Mouse (Mus musculus) thymus, adult 2 months (tissue): ENCODE measurements around the gene Slc44a3. TPM values are rescaled to one million over a fixed set of nuclear protein-coding genes. Genes with fewer than 3 reads are reported as not detected.

ENCODE experiments used
- DNase-seq: peaks from one replicate; pipeline ENCODE4 v3.0.0; 2021
- H3K27ac ChIP-seq: fragments of 200-500 bp; 2 replicates; pipeline ENCODE4 v1.5.1; 2012; ENCODE audit warnings: low read length, control low read depth; ENCODE audit not compliant: control insufficient read depth, insufficient read depth
- H3K27me3 ChIP-seq: fragments of 200-500 bp; 2 replicates; pipeline ENCODE4 v1.6.1; 2012; ENCODE audit warnings: mild to moderate bottlenecking, low read length, moderate library complexity, mixed read lengths; ENCODE audit not compliant: control insufficient read depth, insufficient read depth
- H3K36me3 ChIP-seq: fragments of 200-500 bp; 2 replicates; pipeline ENCODE4 v1.6.1; 2012; ENCODE audit warnings: mild to moderate bottlenecking, low read length, moderate library complexity; ENCODE audit not compliant: control insufficient read depth, insufficient read depth
- H3K4me1 ChIP-seq: fragments of 200-500 bp; replicated peaks from 2 replicates; pipeline ENCODE4 v1.6.1; 2012; ENCODE audit warnings: low read length; ENCODE audit not compliant: control insufficient read depth, insufficient read depth
- H3K4me3 ChIP-seq: fragments of 200-500 bp; 2 replicates; pipeline ENCODE4 v1.5.1; 2012; ENCODE audit warnings: mild to moderate bottlenecking, low read length, control low read depth, moderate library complexity; ENCODE audit not compliant: control insufficient read depth, insufficient read depth
- CTCF ChIP-seq: fragments of 200-500 bp; IDR thresholded peaks from 2 replicates; pipeline ENCODE4 v1.5.1; 2012; ENCODE audit warnings: mild to moderate bottlenecking, control low read depth, low read length, moderate library complexity, borderline replicate concordance; ENCODE audit not compliant: control insufficient read depth, poor library complexity, insufficient read depth; ENCODE audit errors: extremely low read depth
- POLR2A ChIP-seq: fragments of 200-500 bp; IDR thresholded peaks from 2 replicates; pipeline ENCODE4 v1.6.1; 2012; ENCODE audit warnings: mild to moderate bottlenecking, low read length, control low read depth, moderate library complexity; ENCODE audit not compliant: control insufficient read depth, poor library complexity, insufficient read depth; ENCODE audit errors: extremely low read depth
- WGBS: fragments of 180-500 bp; shearing (Covaris S2); methylation state at CpG from one replicate; pipeline ENCODE4 v1.1.7; 2018; 5-methylcytosine and 5-hydroxymethylcytosine counted together
- polyA plus RNA-seq: library from polyadenylated mRNA; depleted of rRNA; stranded (reverse); fragments of >200 nt; gene quantifications from 2 replicates; pipeline ENCODE4 v1.2.3, GENCODE M21; 2012

Gene Slc44a3
- polyA plus RNA-seq, 1 experiment: 0.82 TPM

GRCm38 (mm10) chr3:121480030-121480960, 51.9 kb downstream of the Slc44a3 start:
- no peaks in the 10 kb centered on the region for H3K27me3 ChIP-seq
- WGBS: 90% methylated on average over 26 of the region's 26 CpGs
- no peak for TF ChIP-seq POLR2A
- TF ChIP-seq CTCF: no peak
- no peak overlapping the region for H3K4me3 ChIP-seq
- H3K4me1 ChIP-seq: peaks cover 23% of the 10 kb centered on the region
- H3K27ac ChIP-seq: no peak overlapping the region
- no peaks in the 10 kb centered on the region for H3K36me3 ChIP-seq
- DNase-seq: no peak

GRCm38 (mm10) chr3:121474738-121475137, 57.5 kb downstream of the Slc44a3 start:
- H3K4me1 ChIP-seq: peaks cover 30% of the 10 kb centered on the region
- 3% methylated on average over 3 of the region's 3 CpGs for WGBS
- H3K27me3 ChIP-seq: no peaks in the 10 kb centered on the region
- H3K27ac ChIP-seq: peak overlapping the region; percentile 37
- no peaks in the 10 kb centered on the region for H3K36me3 ChIP-seq
- peak; percentile 29 for DNase-seq
- H3K4me3 ChIP-seq: no peak overlapping the region
- TF ChIP-seq POLR2A (no peak), CTCF (no peak)

GRCm38 (mm10) chr3:121471703-121472102, 60.5 kb downstream of the Slc44a3 start:
- DNase-seq: no peak
- WGBS: 97% methylated on average over 11 of the region's 11 CpGs
- Histone ChIP-seq H3K27ac (no peak overlapping the region), H3K27me3 (no peaks in the 10 kb centered on the region), H3K4me3 (no peak overlapping the region), H3K4me1 (peaks cover 40% of the 10 kb centered on the region), H3K36me3 (no peaks in the 10 kb centered on the region)
- TF ChIP-seq CTCF: no peak

GRCm38 (mm10) chr3:121469185-121469975, 62.8 kb downstream of the Slc44a3 start:
- 20% methylated on average over 13 of the region's 13 CpGs for WGBS
- Histone ChIP-seq H3K27ac (no peak overlapping the region; the same call in 1 of the 2 replicates), H3K4me3 (no peak overlapping the region)

GRCm38 (mm10) chr3:121468136-121468535, 64.1 kb downstream of the Slc44a3 start:
- Histone ChIP-seq H3K36me3 (no peaks in the 10 kb centered on the region), H3K4me1 (peaks cover 18% of the 10 kb centered on the region), H3K27ac (no peak overlapping the region), H3K4me3 (no peak overlapping the region), H3K27me3 (no peaks in the 10 kb centered on the region)
- 53% methylated on average over 2 of the region's 2 CpGs for WGBS
- no peak for TF ChIP-seq CTCF
- no peak for TF ChIP-seq POLR2A
- no peak for DNase-seq

More at GRCm38 (mm10) chr3:121469185-121469975, 62.8 kb downstream of the Slc44a3 start:
- no peaks in the 10 kb centered on the region for H3K27me3 ChIP-seq
- DNase-seq: no peak
- H3K4me1 ChIP-seq: peaks cover 22% of the 10 kb centered on the region
- TF ChIP-seq POLR2A (no peak), CTCF (no peak)
- H3K36me3 ChIP-seq: no peaks in the 10 kb centered on the region

GRCm38 (mm10) chr3:121467094-121467552, 65.1 kb downstream of the Slc44a3 start:
- no peaks in the 10 kb centered on the region for H3K27me3 ChIP-seq
- H3K4me1 ChIP-seq: peaks cover 15% of the 10 kb centered on the region
- peak; percentile 30 for DNase-seq
- H3K36me3 ChIP-seq: no peaks in the 10 kb centered on the region
- WGBS: 19% methylated on average over 10 of the region's 10 CpGs
- H3K27ac ChIP-seq: peak overlapping the region; percentile 29
- no peak for TF ChIP-seq CTCF
- TF ChIP-seq POLR2A: no peak
- H3K4me3 ChIP-seq: no peak overlapping the region
